Mouse (Mus musculus) testis, adult 2 months (tissue): ENCODE measurements around the gene Gm47791.

Experiments used
- CTCF ChIP-seq: fragments of 200-500 bp; IDR thresholded peaks from 2 replicates; pipeline ENCODE4 v1.5.1; 2012; ENCODE audit warnings: low read depth, mild to moderate bottlenecking, inconsistent platforms, low read length, moderate library complexity; ENCODE audit not compliant: control insufficient read depth, insufficient read depth, insufficient replicate concordance
- POLR2A ChIP-seq: fragments of 200-500 bp; IDR thresholded peaks from 2 replicates; pipeline ENCODE4 v1.6.1; 2012; ENCODE audit warnings: low read depth, mild to moderate bottlenecking, inconsistent platforms, low read length, moderate library complexity; ENCODE audit not compliant: control insufficient read depth

- peak; percentile 30; the same call in 1 of the 2 replicates for TF ChIP-seq CTCF
- TF ChIP-seq POLR2A: no peak
These were observed 8.8 kb downstream of the Gm47791 start for GRCm38 (mm10) chr1:82762274-82762673.
